Mouse (Mus musculus) cerebellum, adult 2 months (tissue): ENCODE data around the gene Hist1h2bn.
"Not testable (repeated sequence)": the region's sequence is repeated elsewhere in the genome, so short reads cannot be mapped to it uniquely, and the experiment has no call there.

Source experiments
- CTCF ChIP-seq: fragments of 200-500 bp; IDR thresholded peaks from 2 replicates; pipeline ENCODE4 v1.5.1; 2011; ENCODE audit warnings: low read depth, mild to moderate bottlenecking, control low read depth, low read length, moderate library complexity, borderline replicate concordance; ENCODE audit not compliant: insufficient read depth
- POLR2A ChIP-seq: fragments of 200-500 bp; IDR thresholded peaks from 2 replicates; pipeline ENCODE4 v1.6.1; 2011; ENCODE audit warnings: low read length, control low read depth, borderline replicate concordance; ENCODE audit not compliant: insufficient read depth

DNA sequence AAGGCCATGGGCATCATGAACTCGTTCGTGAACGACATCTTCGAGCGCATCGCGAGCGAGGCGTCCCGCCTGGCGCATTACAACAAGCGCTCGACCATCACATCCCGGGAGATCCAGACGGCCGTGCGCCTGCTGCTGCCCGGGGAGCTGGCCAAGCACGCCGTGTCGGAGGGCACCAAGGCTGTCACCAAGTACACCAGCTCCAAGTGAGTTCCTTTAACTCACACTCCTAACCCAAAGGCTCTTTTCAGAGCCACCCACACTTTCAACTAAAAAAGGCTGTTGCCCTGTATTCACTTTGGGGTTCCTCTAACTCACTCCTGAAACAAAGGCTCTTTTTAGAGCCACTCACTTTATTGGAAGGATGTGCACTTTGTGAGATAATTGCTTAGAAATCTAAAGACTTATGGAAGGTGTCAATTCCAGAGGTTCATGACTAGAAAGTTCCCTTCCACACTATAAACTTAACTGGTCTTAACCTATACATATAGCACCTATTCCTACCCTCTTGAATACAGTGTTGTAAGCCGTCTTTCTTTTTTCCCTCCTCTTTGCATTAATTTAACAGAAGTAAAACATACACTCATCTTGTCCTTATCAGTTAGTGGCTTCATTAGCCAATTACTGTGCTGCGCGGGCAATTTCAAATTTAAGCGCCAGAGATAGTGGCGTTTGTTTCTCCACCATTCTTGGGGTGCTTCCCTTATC lies 525 bp downstream of the Hist1h2bn start:
- not testable (repeated sequence) for TF ChIP-seq CTCF, POLR2A
